Mouse (Mus musculus) CH12.LX (cell line): ENCODE results near the gene Map3k15. TPM values are rescaled to one million over a fixed set of nuclear protein-coding genes. Genes with fewer than 3 reads are reported as not detected.

Experiments
- DNase-seq: peaks from one replicate; pipeline ENCODE4 v3.0.0-alpha.2; 2013; ENCODE audit errors: extremely low read depth
- H3K27ac ChIP-seq: 2 replicates; pipeline ENCODE4 v1.5.1; 2012; ENCODE audit warnings: low read depth, mild to moderate bottlenecking, control low read depth, moderate library complexity; ENCODE audit not compliant: insufficient read depth
- H3K27me3 ChIP-seq: replicated peaks from 2 replicates; pipeline ENCODE3; 2012; ENCODE audit warnings: inconsistent platforms
- H3K36me3 ChIP-seq, 2 experiments: replicated peaks in 1 of 2; 2 replicates each; pipeline versions ENCODE3 to v1.6.1; 2012; ENCODE audit warnings: inconsistent platforms in 1 of 2, low read length in 1 of 2, mild to moderate bottlenecking in 1 of 2, mixed read lengths in 1 of 2, moderate library complexity in 1 of 2; ENCODE audit not compliant: control insufficient read depth in 1 of 2, insufficient read depth in 1 of 2
- H3K4me1 ChIP-seq, 2 experiments: 2 replicates each; pipeline ENCODE4 v1.6.1; 2012; ENCODE audit warnings: inconsistent platforms in 1 of 2, moderate library complexity in 1 of 2; ENCODE audit not compliant: insufficient read depth in 2 of 2, control insufficient read depth in 1 of 2
- H3K4me2 ChIP-seq: 2 replicates; pipeline ENCODE4 v1.6.1; 2012; ENCODE audit warnings: low read depth, mild to moderate bottlenecking, control low read depth; ENCODE audit not compliant: poor library complexity, insufficient read depth, severe bottlenecking
- H3K4me3 ChIP-seq, 3 experiments: fragments of 150-350 bp in 1 of 3; sonication (generic) in 1 of 3; replicated peaks in 1 of 3; 2 replicates each; pipeline versions ENCODE3 to v1.5.1; 2011 to 2012; ENCODE audit warnings: low read depth in 2 of 3, low read length in 2 of 3, mild to moderate bottlenecking in 2 of 3, moderate library complexity in 2 of 3, control low read depth in 1 of 3, improper control_type of control experiment in 1 of 3, inconsistent platforms in 1 of 3, mixed read lengths in 1 of 3; ENCODE audit not compliant: poor library complexity in 1 of 3
- H3K79me2 ChIP-seq: replicated peaks from 2 replicates; pipeline ENCODE4 v1.6.1; 2012; ENCODE audit warnings: mild to moderate bottlenecking, moderate library complexity; ENCODE audit not compliant: control insufficient read depth, poor library complexity, insufficient read depth, severe bottlenecking; ENCODE audit errors: extremely low read depth
- H3K9ac ChIP-seq: 2 replicates; pipeline ENCODE4 v1.6.1; 2012; ENCODE audit warnings: low read depth, mild to moderate bottlenecking, control low read depth, moderate library complexity; ENCODE audit not compliant: insufficient read depth
- H3K9me3 ChIP-seq: replicated peaks from 2 replicates; pipeline ENCODE3; 2012; ENCODE audit warnings: low read length, inconsistent platforms, mixed read lengths
- CHD1 ChIP-seq: IDR thresholded peaks from 2 replicates; pipeline ENCODE4 v1.6.1; 2012; ENCODE audit warnings: low read depth, low read length, improper control_type of control experiment, inconsistent platforms
- CHD2 ChIP-seq: IDR thresholded peaks from 2 replicates; pipeline ENCODE4 v1.6.1; 2011; ENCODE audit warnings: low read length, improper control_type of control experiment
- CTCF ChIP-seq, 2 experiments: IDR thresholded peaks in 1 of 2; conservative IDR thresholded peaks in 1 of 2; 2 replicates each; pipeline ENCODE4 v1.5.1; 2011 to 2012; ENCODE audit warnings: low read depth in 2 of 2, low read length in 2 of 2, improper control_type of control experiment in 1 of 2, inconsistent platforms in 1 of 2, mild to moderate bottlenecking in 1 of 2, moderate library complexity in 1 of 2
- E2F4 ChIP-seq: IDR thresholded peaks from 2 replicates; pipeline ENCODE4 v1.6.1; 2011; ENCODE audit warnings: low read depth, low read length, improper control_type of control experiment; ENCODE audit not compliant: insufficient replicate concordance
- ELF1 ChIP-seq: IDR thresholded peaks from 2 replicates; pipeline ENCODE4 v1.6.1; 2014; ENCODE audit warnings: low read depth, mild to moderate bottlenecking, inconsistent platforms, low read length, improper control_type of control experiment
- EP300 ChIP-seq: IDR thresholded peaks from 2 replicates; pipeline ENCODE4 v1.6.1; 2011; ENCODE audit warnings: low read length, improper control_type of control experiment
- ETS1 ChIP-seq: conservative IDR thresholded peaks from 2 replicates; pipeline ENCODE4 v1.6.1; 2012; ENCODE audit warnings: low read depth, mild to moderate bottlenecking, inconsistent platforms, low read length, improper control_type of control experiment, moderate library complexity
- HCFC1 ChIP-seq: IDR thresholded peaks from 2 replicates; pipeline ENCODE4 v1.6.1; 2012; ENCODE audit warnings: low read depth, mild to moderate bottlenecking, inconsistent platforms, low read length, improper control_type of control experiment
- IRF4 ChIP-seq: IDR thresholded peaks from 2 replicates; pipeline ENCODE4 v1.6.1; 2014; ENCODE audit warnings: low read depth, mild to moderate bottlenecking, inconsistent platforms, low read length, improper control_type of control experiment
- KAT2A ChIP-seq: IDR thresholded peaks from 2 replicates; pipeline ENCODE4 v1.6.1; 2012; ENCODE audit warnings: low read length, improper control_type of control experiment, inconsistent platforms; ENCODE audit not compliant: insufficient replicate concordance
- MAFK ChIP-seq: IDR thresholded peaks from 2 replicates; pipeline ENCODE4 v1.6.1; 2011; ENCODE audit warnings: low read length, improper control_type of control experiment; ENCODE audit not compliant: insufficient replicate concordance
- MAX ChIP-seq: IDR thresholded peaks from 2 replicates; pipeline ENCODE4 v1.6.1; 2011; ENCODE audit warnings: low read length, improper control_type of control experiment
- MXI1 ChIP-seq: IDR thresholded peaks from 2 replicates; pipeline ENCODE4 v1.6.1; 2011; ENCODE audit warnings: mild to moderate bottlenecking, low read depth, low read length, improper control_type of control experiment
- POLR2A ChIP-seq: IDR thresholded peaks from 2 replicates; pipeline ENCODE4 v1.6.1; 2011; ENCODE audit warnings: low read depth, mild to moderate bottlenecking, improper control_type of control experiment, low read length
- RAD21 ChIP-seq: IDR thresholded peaks from 2 replicates; pipeline ENCODE4 v1.6.1; 2011; ENCODE audit warnings: low read depth, mild to moderate bottlenecking, low read length, improper control_type of control experiment, moderate library complexity
- RCOR1 ChIP-seq: conservative IDR thresholded peaks from 2 replicates; pipeline ENCODE4 v1.6.1; 2012; ENCODE audit warnings: low read depth, mild to moderate bottlenecking, inconsistent platforms, low read length, improper control_type of control experiment
- SIN3A ChIP-seq: IDR thresholded peaks from 2 replicates; pipeline ENCODE4 v1.6.1; 2012; ENCODE audit warnings: low read length, improper control_type of control experiment, inconsistent platforms
- SMC3 ChIP-seq: IDR thresholded peaks from 2 replicates; pipeline ENCODE4 v1.6.1; 2011; ENCODE audit warnings: low read depth, low read length, improper control_type of control experiment
- UBTF ChIP-seq: IDR thresholded peaks from 2 replicates; pipeline ENCODE4 v1.6.1; 2012; ENCODE audit warnings: low read depth, mild to moderate bottlenecking, inconsistent platforms, low read length, improper control_type of control experiment, moderate library complexity
- USF1 ChIP-seq: IDR thresholded peaks from 2 replicates; pipeline ENCODE4 v1.6.1; 2014; ENCODE audit warnings: low read depth, mild to moderate bottlenecking, inconsistent platforms, low read length, improper control_type of control experiment
- USF2 ChIP-seq: conservative IDR thresholded peaks from 2 replicates; pipeline ENCODE4 v1.6.1; 2011; ENCODE audit warnings: low read depth, low read length, improper control_type of control experiment
- ZNF384 ChIP-seq: IDR thresholded peaks from 2 replicates; pipeline ENCODE4 v1.6.1; 2012; ENCODE audit warnings: low read depth, low read length, improper control_type of control experiment, inconsistent platforms
- dilution Hi-C: fragments of 300-500 bp; cut with MboI; formaldehyde crosslinking; loops from 2 replicates; pipeline ENCODE4 v1.14.3; 2020; ENCODE audit warnings: low sequenced_read_pairs; ENCODE audit not compliant: extremely low pct_unique_long_range_greater_than_20kb, extremely low pct_ligation_motif_present
- in situ Hi-C: fragments of 300-500 bp; cut with MboI; formaldehyde crosslinking; loops from 3 replicates; pipeline ENCODE4 v1.14.3; 2019; ENCODE audit warnings: low sequenced_read_pairs, low pct_ligation_motif_present, low pct_unique_long_range_greater_than_20kb, mixed read lengths
- polyA plus RNA-seq: library from polyadenylated mRNA; unstranded; fragments of >175 nt; gene quantifications from 2 replicates; pipeline ENCODE4 v1.2.1, GENCODE M21; 2012; ENCODE audit warnings: low read depth; ENCODE audit not compliant: insufficient read length
- total RNA-seq, 2 experiments: library from RNA; depleted of rRNA; stranded (reverse); fragments of 300-350 nt in 1 of 2; fragments of >200 nt in 1 of 2; gene quantifications; 2 replicates each; pipeline ENCODE4 v1.2.3; 2012 to 2014

Gene Map3k15
- total and polyA plus RNA-seq, 3 experiments = 0.08 to 0.21 (median 0.14) TPM

DNA sequence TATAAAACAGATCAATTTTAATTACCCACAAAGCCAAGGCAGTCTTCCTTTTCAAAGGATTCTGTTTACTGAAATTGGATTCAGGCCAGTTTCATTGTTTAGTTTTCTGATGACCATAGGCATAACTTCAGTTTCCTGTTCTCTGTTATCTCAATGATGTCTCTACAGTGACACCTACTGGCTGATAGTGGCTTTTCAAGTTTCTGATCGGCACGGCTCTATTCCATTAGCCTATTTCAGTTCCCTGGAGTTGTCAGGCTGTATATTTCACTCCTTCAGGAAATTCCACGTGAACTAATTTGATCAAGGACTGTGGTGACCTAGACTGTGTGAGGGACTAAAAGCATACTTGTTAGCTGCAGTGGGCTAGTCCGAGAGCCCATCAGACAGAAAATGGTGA, 25.0 kb upstream of the Map3k15 start:
- no peaks in the 10 kb centered on the region for H3K4me1 ChIP-seq
- H3K79me2 ChIP-seq = no peaks in the 10 kb centered on the region
- H3K4me2 ChIP-seq = no peak overlapping the region
- no peak for TF ChIP-seq IRF4
- no peak for TF ChIP-seq MAFK
- no peak for TF ChIP-seq KAT2A
- TF ChIP-seq RAD21 = peak; percentile 72
- TF ChIP-seq CTCF (conservative IDR thresholded peaks at IDR 0.05 in 1 of 2, IDR thresholded peaks at IDR 0.05 in 1 of 2; ENCODE audit: low read depth in 2 of 2, low read length in 2 of 2) = peak; percentile 19 to 65; a peak in 2 of 4 replicates
- peak; percentile 54 for TF ChIP-seq SMC3
- TF ChIP-seq RCOR1 = no peak
- no peak for TF ChIP-seq CHD2
- no peak for TF ChIP-seq ETS1
- no peak for TF ChIP-seq E2F4
- TF ChIP-seq, all 38 proteins: peak for 3
- no peak overlapping the region for H3K27ac ChIP-seq
- no peaks in the 10 kb centered on the region for H3K27me3 ChIP-seq
- H3K9ac ChIP-seq = no peak overlapping the region
- H3K4me3 ChIP-seq = no peak overlapping the region
- no peaks in the 10 kb centered on the region for H3K9me3 ChIP-seq
- dilution Hi-C loops (no loop called here), in situ Hi-C loops (loop anchor here (10.0 kb wide), 1 partner anchor 338 kb away; the partner anchor contains the start of gene Sh3kbp1)
- peaks cover 32 to 67% of the 10 kb centered on the region in 2 experiments for H3K36me3 ChIP-seq
- peak; percentile 51 for DNase-seq

DNA sequence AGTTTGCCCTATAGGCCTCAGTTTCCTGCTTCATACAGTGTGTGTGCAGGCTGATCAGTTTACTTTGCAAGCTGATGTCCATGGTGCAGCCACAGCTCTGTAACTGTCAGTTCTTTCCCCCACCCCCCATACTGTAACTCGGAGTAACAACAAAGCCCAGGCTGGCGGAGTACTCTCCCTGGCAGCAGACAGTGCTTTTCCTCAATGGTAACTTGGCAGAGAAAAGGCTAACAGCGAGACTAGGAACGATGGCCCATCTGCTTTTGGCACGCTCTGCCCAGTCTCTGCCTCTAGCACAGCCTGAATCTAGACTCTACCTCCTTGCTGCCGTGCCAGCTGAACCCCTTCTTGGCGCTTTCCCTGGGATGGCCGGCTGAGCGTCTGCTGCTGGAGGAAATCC, 24.3 kb upstream of the Map3k15 start:
- no peaks in the 10 kb centered on the region for H3K27me3 ChIP-seq
- H3K4me3 ChIP-seq = no peak overlapping the region
- TF ChIP-seq UBTF = no peak
- TF ChIP-seq USF2 = no peak
- no peak for TF ChIP-seq MAFK
- TF ChIP-seq MXI1 = no peak
- TF ChIP-seq MAX = no peak
- no peak for TF ChIP-seq HCFC1
- TF ChIP-seq CHD1 = no peak
- TF ChIP-seq EP300 = no peak
- TF ChIP-seq ZNF384 = no peak
- no peak for TF ChIP-seq SIN3A
- no peak for TF ChIP-seq USF1
- no peak for TF ChIP-seq POLR2A
- TF ChIP-seq ELF1 = no peak
- peaks cover 32 to 72% of the 10 kb centered on the region in 2 experiments for H3K36me3 ChIP-seq
- no peak overlapping the region for H3K9ac ChIP-seq
- dilution Hi-C loops = no loop called here
- in situ Hi-C loops = loop anchor here (10.0 kb wide), 1 partner anchor 339 kb away; the partner anchor contains the start of gene Sh3kbp1
- H3K79me2 ChIP-seq = no peaks in the 10 kb centered on the region
- H3K4me2 ChIP-seq = no peak overlapping the region
- no peaks in the 10 kb centered on the region for H3K4me1 ChIP-seq
- H3K9me3 ChIP-seq = no peaks in the 10 kb centered on the region
- no peak for DNase-seq
- H3K27ac ChIP-seq = no peak overlapping the region
